Mouse (Mus musculus): ENCODE measurements at regions not wholly inside any gene's neighbourhood (a gene's known extent, or its start where the extent isn't known, plus 50 kb on each side); places are given as distances from the start of the nearest gene placed in this dataset.

DNA sequence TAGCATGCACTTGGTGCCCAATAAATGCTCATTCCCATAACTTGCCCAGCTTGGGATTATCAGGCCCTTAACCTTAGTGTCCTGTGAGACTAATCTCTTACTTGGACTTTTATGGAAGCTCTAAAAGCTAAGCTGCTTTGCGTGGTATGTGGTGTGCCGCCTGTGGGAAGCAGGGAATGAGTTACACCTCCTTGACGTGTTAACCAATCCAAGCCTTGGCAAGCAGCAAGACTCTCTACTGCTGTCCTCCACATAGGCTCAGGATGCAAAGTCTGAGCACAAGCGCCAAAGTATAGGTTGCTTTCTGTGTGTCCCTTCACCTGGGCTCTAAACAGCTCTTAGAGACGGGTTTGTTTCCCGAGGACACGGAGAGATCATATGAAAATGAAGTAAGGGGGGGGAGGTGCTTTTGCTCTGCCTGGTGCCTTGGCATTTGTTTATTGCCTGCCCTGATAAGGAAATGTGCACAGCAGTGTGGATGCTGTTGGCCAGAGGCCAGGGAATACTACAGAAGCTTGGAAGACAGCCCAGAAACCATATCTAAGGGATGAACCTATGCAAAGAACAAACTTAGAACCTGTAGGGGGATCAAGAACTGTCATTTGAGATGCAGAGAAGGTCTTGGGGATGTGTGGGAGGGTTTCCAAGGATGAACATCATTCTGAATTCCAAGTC is 719.6 kb downstream of the Defb40 start (continued):
- TF ChIP-seq POLR2A (IDR thresholded peaks at IDR 0.05; ENCODE audit: control insufficient read depth in 1 of 2, insufficient read depth in 1 of 2, low read depth in 1 of 2, low read length in 2 of 2, poor library complexity in 1 of 2) (no peak), KAT2A (conservative IDR thresholded peaks at IDR 0.05; ENCODE audit: low read depth, low read length) (no peak), EP300 (IDR thresholded peaks at IDR 0.05; ENCODE audit: low read depth in 1 of 2, low read length in 2 of 2) (peak; percentile 44 to 62), MYB (IDR thresholded peaks at IDR 0.05; ENCODE audit: low read depth, low read length) (no peak), NELFE (IDR thresholded peaks at IDR 0.05; ENCODE audit: low read depth, low read length) (no peak)

DNA sequence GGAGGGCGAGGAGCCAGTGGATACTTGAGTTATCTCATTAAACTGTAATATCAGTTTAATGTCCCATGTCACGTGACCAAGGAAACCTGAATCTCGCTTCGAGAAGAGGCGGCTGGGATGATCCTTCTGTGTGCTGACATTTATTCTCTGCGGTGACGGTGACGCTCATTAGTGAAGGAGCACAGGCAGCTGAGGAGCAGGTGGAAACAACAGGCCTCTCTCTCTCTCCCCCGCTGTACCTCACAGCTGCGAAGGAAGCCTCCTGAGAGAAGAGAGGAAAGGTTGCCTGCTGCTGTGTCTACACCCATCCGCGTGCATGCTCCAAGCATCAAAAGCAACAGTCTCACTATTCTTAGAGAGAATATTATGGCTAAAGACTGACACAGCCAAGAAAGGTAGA is 731.8 kb downstream of the Defb40 start:
- no peak overlapping the region for H3K4me3 ChIP-seq (ENCODE audit: control insufficient read depth in 1 of 2, insufficient read depth in 1 of 2, low read depth in 2 of 2, low read length in 2 of 2)
- no peaks in the 10 kb centered on the region for H3K27me3 ChIP-seq (ENCODE audit: control insufficient read depth in 1 of 2, insufficient read depth in 2 of 2, low read length in 2 of 2)
- H3K27ac ChIP-seq (ENCODE audit: control insufficient read depth, low read depth, low read length) = no peak overlapping the region
- H3K9me3 ChIP-seq (replicated peaks; ENCODE audit: insufficient read depth, low read length) = no peaks in the 10 kb centered on the region
- H3K79me2 ChIP-seq (ENCODE audit: control insufficient read depth, insufficient read depth, low read length, poor library complexity) = no peaks in the 10 kb centered on the region
- no peak overlapping the region for H3K9ac ChIP-seq (ENCODE audit: control insufficient read depth, low read depth, low read length, poor library complexity, severe bottlenecking)
- TF ChIP-seq MXI1 (IDR thresholded peaks at IDR 0.05; ENCODE audit: low read depth, low read length) (no peak), ZMIZ1 (IDR thresholded peaks at IDR 0.05; ENCODE audit: low read depth, low read length) (no peak), MAZ (IDR thresholded peaks at IDR 0.05; ENCODE audit: low read depth, low read length) (no peak), USF1 (IDR thresholded peaks at IDR 0.05; ENCODE audit: low read depth, low read length) (no peak), POLR2A (IDR thresholded peaks at IDR 0.05; ENCODE audit: control insufficient read depth in 1 of 2, insufficient read depth in 1 of 2, low read depth in 1 of 2, low read length in 2 of 2, poor library complexity in 1 of 2) (no peak), ZKSCAN1 (IDR thresholded peaks at IDR 0.05; ENCODE audit: low read depth, low read length) (no peak), MEF2A (IDR thresholded peaks at IDR 0.05; ENCODE audit: extremely low read depth, insufficient replicate concordance, low read depth, low read length, poor library complexity, severe bottlenecking) (no peak), NELFE (IDR thresholded peaks at IDR 0.05; ENCODE audit: low read depth, low read length) (no peak), TBP (IDR thresholded peaks at IDR 0.05; ENCODE audit: low read depth, low read length) (no peak), SIN3A (IDR thresholded peaks at IDR 0.05; ENCODE audit: low read length) (no peak), E2F4 (IDR thresholded peaks at IDR 0.05; ENCODE audit: borderline replicate concordance, low read depth, low read length) (no peak), USF2 (IDR thresholded peaks at IDR 0.05; ENCODE audit: borderline replicate concordance in 1 of 2, insufficient read depth in 1 of 2, low read depth in 1 of 2, low read length in 2 of 2) (no peak), RAD21 (IDR thresholded peaks at IDR 0.05; ENCODE audit: low read depth, low read length) (no peak)
- DNase-seq (ENCODE audit: low read depth, low spot score) = no peak
- H3K36me3 ChIP-seq (ENCODE audit: control insufficient read depth in 1 of 2, insufficient read depth in 2 of 2, low read length in 2 of 2) = no peaks in the 10 kb centered on the region
- no peaks in the 10 kb centered on the region for H3K4me1 ChIP-seq (ENCODE audit: control insufficient read depth in 1 of 2, insufficient read depth in 2 of 2, low read length in 2 of 2)

DNA sequence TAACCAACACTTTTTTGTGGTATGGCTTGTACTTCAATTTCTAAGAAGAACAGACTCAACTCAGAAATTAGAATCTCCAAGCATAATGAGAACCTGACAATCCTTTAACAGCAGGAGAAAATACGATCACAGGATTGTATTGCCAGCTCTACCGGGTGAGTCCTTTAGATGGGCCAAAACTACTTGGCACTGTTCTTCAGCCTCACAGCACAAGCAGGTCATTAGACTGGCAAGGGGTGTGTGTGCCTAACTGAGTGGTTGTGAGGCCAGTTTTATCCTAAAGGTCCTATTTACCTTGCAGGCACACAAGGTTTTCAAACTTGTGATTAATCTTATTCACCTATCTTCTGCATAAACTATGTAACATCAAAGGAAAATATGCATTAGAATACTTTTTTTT is 760.5 kb downstream of the Defb40 start:
- H3K36me3 ChIP-seq (ENCODE audit: control insufficient read depth in 1 of 2, insufficient read depth in 2 of 2, low read length in 2 of 2) = no peaks in the 10 kb centered on the region
- DNase-seq (ENCODE audit: low read depth, low spot score) = no peak
- no peaks in the 10 kb centered on the region for H3K79me2 ChIP-seq (ENCODE audit: control insufficient read depth, insufficient read depth, low read length, poor library complexity)
- no peaks in the 10 kb centered on the region for H3K9me3 ChIP-seq (replicated peaks; ENCODE audit: insufficient read depth, low read length)
- no peak overlapping the region for H3K9ac ChIP-seq (ENCODE audit: control insufficient read depth, low read depth, low read length, poor library complexity, severe bottlenecking)
- H3K27ac ChIP-seq (ENCODE audit: control insufficient read depth, low read depth, low read length) = no peak overlapping the region
- H3K4me3 ChIP-seq (ENCODE audit: control insufficient read depth in 1 of 2, insufficient read depth in 1 of 2, low read depth in 2 of 2, low read length in 2 of 2) = no peak overlapping the region
- TF ChIP-seq BHLHE40 (IDR thresholded peaks at IDR 0.05; ENCODE audit: borderline replicate concordance, low read depth, low read length) (no peak), SIN3A (IDR thresholded peaks at IDR 0.05; ENCODE audit: low read length) (no peak), POLR2AphosphoS2 (IDR thresholded peaks at IDR 0.05; ENCODE audit: low read length) (no peak), CHD2 (IDR thresholded peaks at IDR 0.05; ENCODE audit: low read length) (no peak), HCFC1 (IDR thresholded peaks at IDR 0.05; ENCODE audit: low read depth, low read length) (no peak), MYB (IDR thresholded peaks at IDR 0.05; ENCODE audit: low read depth, low read length) (no peak), MAFK (IDR thresholded peaks at IDR 0.05; ENCODE audit: borderline replicate concordance, low read depth, low read length) (no peak), UBTF (IDR thresholded peaks at IDR 0.05; ENCODE audit: borderline replicate concordance, insufficient read depth, low read depth, low read length) (no peak)
- H3K4me1 ChIP-seq (ENCODE audit: control insufficient read depth in 1 of 2, insufficient read depth in 2 of 2, low read length in 2 of 2) = no peaks in the 10 kb centered on the region
- H3K27me3 ChIP-seq (ENCODE audit: control insufficient read depth in 1 of 2, insufficient read depth in 2 of 2, low read length in 2 of 2) = no peaks in the 10 kb centered on the region
